Mouse (Mus musculus): ENCODE data around the gene Bcan. TPM values are rescaled to one million over a fixed set of nuclear protein-coding genes. Genes with fewer than 3 reads are reported as not detected.

Gene Bcan
- polyA plus RNA-seq, 1 experiment from 2014 or later = not detected

GRCm38 (mm10) chr3:87998747-87999146, 1.3 kb downstream of the Bcan start:
- Histone ChIP-seq H3K27ac (ENCODE audit: low read depth, low read length) (no peak overlapping the region), H3K9ac (ENCODE audit: low read depth, low read length) (no peak overlapping the region), H3K27me3 (ENCODE audit: control insufficient read depth, insufficient read depth, low read length) (peaks cover 100% of the 10 kb centered on the region), H3K4me3 (ENCODE audit: low read length) (no peak overlapping the region), H3K4me1 (ENCODE audit: control insufficient read depth, insufficient read depth, low read length) (peaks cover 16% of the 10 kb centered on the region; the same call in 1 of the 2 replicates), H3K4me2 (replicated peaks; ENCODE audit: low read depth, low read length) (no peak overlapping the region), H3K9me3 (ENCODE audit: control insufficient read depth, low read length) (no peaks in the 10 kb centered on the region), H3K36me3 (ENCODE audit: control insufficient read depth, insufficient read depth, low read length) (no peaks in the 10 kb centered on the region)
- no peak for ATAC-seq (ENCODE audit: low FRiP score, low TSS enrichment)
- 3% methylated on average over 7 of the region's 7 CpGs for WGBS

GRCm38 (mm10) chr3:87996971-87997614, 2.9 kb downstream of the Bcan start:
- peak; percentile 45 for ATAC-seq (ENCODE audit: low FRiP score, low TSS enrichment)
- Histone ChIP-seq H3K4me2 (replicated peaks; ENCODE audit: low read depth, low read length) (peak overlapping the region; percentile 51), H3K36me3 (ENCODE audit: control insufficient read depth, insufficient read depth, low read length) (no peaks in the 10 kb centered on the region), H3K27ac (ENCODE audit: low read depth, low read length) (no peak overlapping the region), H3K4me3 (ENCODE audit: low read length) (peak overlapping the region; percentile 41), H3K9me3 (ENCODE audit: control insufficient read depth, low read length) (no peaks in the 10 kb centered on the region), H3K9ac (ENCODE audit: low read depth, low read length) (no peak overlapping the region), H3K4me1 (ENCODE audit: control insufficient read depth, insufficient read depth, low read length) (peaks cover 16% of the 10 kb centered on the region; the same call in 1 of the 2 replicates), H3K27me3 (ENCODE audit: control insufficient read depth, insufficient read depth, low read length) (peaks cover 100% of the 10 kb centered on the region)
- under 1% methylated on average over 47 of the region's 49 CpGs for WGBS

GRCm38 (mm10) chr3:87996401-87996800, 3.6 kb downstream of the Bcan start:
- H3K4me1 ChIP-seq (ENCODE audit: control insufficient read depth, insufficient read depth, low read length) = peaks cover 16% of the 10 kb centered on the region; the same call in 1 of the 2 replicates
- WGBS = 4% methylated on average over 15 of the region's 15 CpGs
- peaks cover 100% of the 10 kb centered on the region for H3K27me3 ChIP-seq (ENCODE audit: control insufficient read depth, insufficient read depth, low read length)
- H3K4me2 ChIP-seq (replicated peaks; ENCODE audit: low read depth, low read length) = no peak overlapping the region; the same call in 1 of the 2 replicates
- no peaks in the 10 kb centered on the region for H3K9me3 ChIP-seq (ENCODE audit: control insufficient read depth, low read length)
- H3K36me3 ChIP-seq (ENCODE audit: control insufficient read depth, insufficient read depth, low read length) = no peaks in the 10 kb centered on the region
- peak overlapping the region; percentile 41 for H3K4me3 ChIP-seq (ENCODE audit: low read length)
- no peak for ATAC-seq (ENCODE audit: low FRiP score, low TSS enrichment)
- H3K27ac ChIP-seq (ENCODE audit: low read depth, low read length) = no peak overlapping the region
- no peak overlapping the region for H3K9ac ChIP-seq (ENCODE audit: low read depth, low read length)

GRCm38 (mm10) chr3:87995331-87995730, 4.7 kb downstream of the Bcan start:
- Histone ChIP-seq H3K4me3 (ENCODE audit: low read length) (no peak overlapping the region), H3K4me1 (ENCODE audit: control insufficient read depth, insufficient read depth, low read length) (peaks cover 15% of the 10 kb centered on the region; the same call in 1 of the 2 replicates), H3K27ac (ENCODE audit: low read depth, low read length) (no peak overlapping the region), H3K36me3 (ENCODE audit: control insufficient read depth, insufficient read depth, low read length) (no peaks in the 10 kb centered on the region), H3K9ac (ENCODE audit: low read depth, low read length) (no peak overlapping the region), H3K27me3 (ENCODE audit: control insufficient read depth, insufficient read depth, low read length) (peaks cover 99% of the 10 kb centered on the region), H3K9me3 (ENCODE audit: control insufficient read depth, low read length) (no peaks in the 10 kb centered on the region), H3K4me2 (replicated peaks; ENCODE audit: low read depth, low read length) (no peak overlapping the region)
- WGBS = 26% methylated on average over 11 of the region's 11 CpGs
- no peak for ATAC-seq (ENCODE audit: low FRiP score, low TSS enrichment)

GRCm38 (mm10) chr3:87993436-87993835, 6.6 kb downstream of the Bcan start:
- Histone ChIP-seq H3K4me1 (ENCODE audit: control insufficient read depth, insufficient read depth, low read length) (0 out of 2 replicates have a peak, but pooled peaks cover 8% of the 10 kb centered on the region), H3K9me3 (ENCODE audit: control insufficient read depth, low read length) (no peaks in the 10 kb centered on the region), H3K9ac (ENCODE audit: low read depth, low read length) (no peak overlapping the region), H3K4me3 (ENCODE audit: low read length) (no peak overlapping the region), H3K27me3 (ENCODE audit: control insufficient read depth, insufficient read depth, low read length) (peaks cover 93% of the 10 kb centered on the region), H3K36me3 (ENCODE audit: control insufficient read depth, insufficient read depth, low read length) (no peaks in the 10 kb centered on the region), H3K27ac (ENCODE audit: low read depth, low read length) (no peak overlapping the region), H3K4me2 (replicated peaks; ENCODE audit: low read depth, low read length) (no peak overlapping the region)
- 3% methylated on average over 5 of the region's 6 CpGs for WGBS
- ATAC-seq (ENCODE audit: low FRiP score, low TSS enrichment) = no peak

GRCm38 (mm10) chr3:87989935-87990334, 10.1 kb downstream of the Bcan start:
- H3K27me3 ChIP-seq (ENCODE audit: control insufficient read depth, insufficient read depth, low read length) = peaks cover 58% of the 10 kb centered on the region
- WGBS = 28% methylated on average over 10 of the region's 10 CpGs

GRCm38 (mm10) chr3:87988068-87988467, 12.0 kb downstream of the Bcan start:
- Histone ChIP-seq H3K9me3 (ENCODE audit: control insufficient read depth, low read length) (no peaks in the 10 kb centered on the region), H3K36me3 (ENCODE audit: control insufficient read depth, insufficient read depth, low read length) (no peaks in the 10 kb centered on the region), H3K4me1 (ENCODE audit: control insufficient read depth, insufficient read depth, low read length) (peaks cover 33% of the 10 kb centered on the region), H3K9ac (ENCODE audit: low read depth, low read length) (peak overlapping the region; percentile 42; the same call in 1 of the 2 replicates), H3K27ac (ENCODE audit: low read depth, low read length) (no peak overlapping the region), H3K4me3 (ENCODE audit: low read length) (peak overlapping the region; percentile 38), H3K27me3 (ENCODE audit: control insufficient read depth, insufficient read depth, low read length) (peaks cover 40% of the 10 kb centered on the region), H3K4me2 (replicated peaks; ENCODE audit: low read depth, low read length) (peak overlapping the region; percentile 77)
- no peak for ATAC-seq (ENCODE audit: low FRiP score, low TSS enrichment)
- 8% methylated on average over 15 of the region's 15 CpGs for WGBS

More at GRCm38 (mm10) chr3:87989935-87990334, 10.1 kb downstream of the Bcan start:
- Histone ChIP-seq H3K36me3 (ENCODE audit: control insufficient read depth, insufficient read depth, low read length) (no peaks in the 10 kb centered on the region), H3K4me2 (replicated peaks; ENCODE audit: low read depth, low read length) (no peak overlapping the region), H3K9ac (ENCODE audit: low read depth, low read length) (no peak overlapping the region), H3K27ac (ENCODE audit: low read depth, low read length) (no peak overlapping the region), H3K9me3 (ENCODE audit: control insufficient read depth, low read length) (no peaks in the 10 kb centered on the region), H3K4me3 (ENCODE audit: low read length) (no peak overlapping the region), H3K4me1 (ENCODE audit: control insufficient read depth, insufficient read depth, low read length) (peaks cover 19% of the 10 kb centered on the region)
- ATAC-seq (ENCODE audit: low FRiP score, low TSS enrichment) = no peak

GRCm38 (mm10) chr3:87987633-87988032, 12.4 kb downstream of the Bcan start:
- Histone ChIP-seq H3K27ac (ENCODE audit: low read depth, low read length) (no peak overlapping the region), H3K9me3 (ENCODE audit: control insufficient read depth, low read length) (no peaks in the 10 kb centered on the region), H3K36me3 (ENCODE audit: control insufficient read depth, insufficient read depth, low read length) (no peaks in the 10 kb centered on the region), H3K27me3 (ENCODE audit: control insufficient read depth, insufficient read depth, low read length) (peaks cover 35% of the 10 kb centered on the region), H3K4me2 (replicated peaks; ENCODE audit: low read depth, low read length) (peak overlapping the region; percentile 77), H3K9ac (ENCODE audit: low read depth, low read length) (peak overlapping the region; percentile 42; the same call in 1 of the 2 replicates), H3K4me1 (ENCODE audit: control insufficient read depth, insufficient read depth, low read length) (peaks cover 38% of the 10 kb centered on the region), H3K4me3 (ENCODE audit: low read length) (peak overlapping the region; percentile 38)
- WGBS = under 1% methylated on average over 15 of the region's 15 CpGs
- ATAC-seq (ENCODE audit: low FRiP score, low TSS enrichment) = peak; percentile 28

GRCm38 (mm10) chr3:87986868-87987267, 13.2 kb downstream of the Bcan start:
- peaks cover 45% of the 10 kb centered on the region for H3K4me1 ChIP-seq (ENCODE audit: control insufficient read depth, insufficient read depth, low read length)
- WGBS = under 1% methylated on average over 17 of the region's 17 CpGs
- peak overlapping the region; percentile 77 for H3K4me2 ChIP-seq (replicated peaks; ENCODE audit: low read depth, low read length)
- peak; percentile 83 for ATAC-seq (ENCODE audit: low FRiP score, low TSS enrichment)
- H3K9me3 ChIP-seq (ENCODE audit: control insufficient read depth, low read length) = no peaks in the 10 kb centered on the region
- H3K9ac ChIP-seq (ENCODE audit: low read depth, low read length) = peak overlapping the region; percentile 42; the same call in 1 of the 2 replicates
- H3K36me3 ChIP-seq (ENCODE audit: control insufficient read depth, insufficient read depth, low read length) = no peaks in the 10 kb centered on the region
- peak overlapping the region; percentile 3; the same call in 1 of the 2 replicates for H3K27ac ChIP-seq (ENCODE audit: low read depth, low read length)
- peak overlapping the region; percentile 38 for H3K4me3 ChIP-seq (ENCODE audit: low read length)
- H3K27me3 ChIP-seq (ENCODE audit: control insufficient read depth, insufficient read depth, low read length) = peaks cover 28% of the 10 kb centered on the region

Measured in kidney, embryonic 14.5 days (tissue).